Mouse (Mus musculus) midbrain, postnatal 0 days (tissue): ENCODE data around the gene Gdf1. TPM values are rescaled to one million over a fixed set of nuclear protein-coding genes. Genes with fewer than 3 reads are reported as not detected.

ENCODE experiments used
- ATAC-seq: fragments of 200-750 bp; cut with Nextera tagmentation; 2 replicates; pipeline ENCODE4 v1.8.0; 2017; ENCODE audit warnings: moderate number of reproducible peaks, mild to moderate bottlenecking, moderate TSS enrichment, moderate library complexity; ENCODE audit not compliant: low FRiP score
- DNase-seq: peaks from one replicate; pipeline ENCODE4 v3.0.0-alpha.2; 2015; ENCODE audit warnings: low spot score
- H3K27ac ChIP-seq: fragments of 300-500 bp; sonication (generic); 2 replicates; pipeline ENCODE4 v1.5.1; 2014; ENCODE audit warnings: low read depth, mild to moderate bottlenecking, low read length, mixed read lengths
- H3K27me3 ChIP-seq: fragments of 300-500 bp; sonication (generic); 2 replicates; pipeline ENCODE4 v1.6.1; 2014; ENCODE audit warnings: low read length, control low read depth, mixed read lengths; ENCODE audit not compliant: insufficient read depth
- H3K36me3 ChIP-seq: fragments of 300-500 bp; sonication (generic); 2 replicates; pipeline ENCODE4 v1.6.1; 2014; ENCODE audit warnings: low read length, control low read depth, mixed read lengths; ENCODE audit not compliant: insufficient read depth
- H3K4me1 ChIP-seq: fragments of 300-500 bp; sonication (generic); 2 replicates; pipeline ENCODE4 v1.6.1; 2014; ENCODE audit warnings: mild to moderate bottlenecking, control low read depth, antibody characterized with exemption, low read length, mixed read lengths; ENCODE audit not compliant: insufficient read depth
- H3K4me2 ChIP-seq: fragments of 300-500 bp; sonication (generic); 2 replicates; pipeline ENCODE4 v1.6.1; 2014; ENCODE audit warnings: low read depth, mild to moderate bottlenecking, low read length, mixed read lengths; ENCODE audit not compliant: poor library complexity, severe bottlenecking
- H3K4me3 ChIP-seq: fragments of 300-500 bp; sonication (generic); 2 replicates; pipeline ENCODE4 v1.5.1; 2014; ENCODE audit warnings: low read depth, mild to moderate bottlenecking, low read length, moderate library complexity
- H3K9ac ChIP-seq: fragments of 300-500 bp; sonication (generic); replicated peaks from 2 replicates; pipeline ENCODE4 v1.6.1; 2014; ENCODE audit warnings: mild to moderate bottlenecking, low read length, moderate library complexity, mixed read lengths; ENCODE audit not compliant: poor library complexity, severe bottlenecking
- H3K9me3 ChIP-seq: fragments of 300-500 bp; sonication (generic); 2 replicates; pipeline ENCODE4 v1.6.1; 2016; ENCODE audit warnings: low read length, control low read depth
- CTCF ChIP-seq: IDR thresholded peaks from 2 replicates; pipeline ENCODE4 v1.5.1; 2016; ENCODE audit warnings: antibody characterized with exemption, mild to moderate bottlenecking
- WGBS: fragments of 180-500 bp; shearing (Covaris S2); extraction: QIAGEN DNeasy Blood & Tissue Kit; methylation state at CpG from one replicate; pipeline ENCODE4 v1.1.7; 2014; 5-methylcytosine and 5-hydroxymethylcytosine counted together
- polyA plus RNA-seq: library from polyadenylated mRNA; unstranded; fragments of >200 nt; fragmentation: Nextera tagmentation; extraction: Ambion mirVana; gene quantifications from 2 replicates; pipeline ENCODE4 v1.2.1, GENCODE M21; 2015
- total RNA-seq: library from RNA; depleted of rRNA; stranded (reverse); fragments of >200 nt; gene quantifications from 2 replicates; pipeline ENCODE4 v1.2.3, GENCODE M21; 2014

The Gdf1 gene
- total and polyA plus RNA-seq, 2 experiments from 2014 or later: 5.3 TPM; not detected in 1

- ATAC-seq: no peak
- 27% methylated on average over 2 of the region's 2 CpGs for WGBS
Measured at GRCm38 (mm10) chr8:70309311-70309710, 20.3 kb upstream of the Gdf1 start.

DNA sequence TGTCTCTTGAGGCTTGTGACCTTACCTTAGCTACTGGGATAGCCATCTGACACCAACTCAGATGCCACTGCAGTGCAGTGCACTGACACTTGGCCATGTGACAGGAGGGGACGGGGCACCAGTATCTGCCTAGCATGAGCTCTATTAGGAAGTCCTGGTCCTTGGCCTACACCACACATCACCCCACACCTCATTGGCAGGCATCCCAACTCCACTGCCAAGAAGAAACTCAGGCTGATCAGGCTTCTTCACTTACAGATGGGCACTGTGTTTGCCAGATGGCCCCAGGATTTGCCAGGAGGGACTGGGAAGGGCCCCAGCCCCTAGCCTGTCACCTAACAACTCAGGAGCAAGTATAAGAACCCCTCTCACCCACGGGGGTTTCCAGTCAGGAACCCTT lies 16.2 kb upstream of the Gdf1 start:
- H3K4me1 ChIP-seq: 0 out of 2 replicates have a peak, but pooled peaks cover 5% of the 10 kb centered on the region
- no peaks in the 10 kb centered on the region for H3K27me3 ChIP-seq
- H3K9ac ChIP-seq: no peak overlapping the region
- H3K27ac ChIP-seq: no peak overlapping the region
- no peak overlapping the region for H3K4me2 ChIP-seq
- no peak for TF ChIP-seq CTCF
- H3K4me3 ChIP-seq: no peak overlapping the region
- 82% methylated on average over 2 of the region's 2 CpGs for WGBS
- DNase-seq (peak; percentile 40), ATAC-seq (no peak)
- no peaks in the 10 kb centered on the region for H3K9me3 ChIP-seq
- peaks cover 35% of the 10 kb centered on the region for H3K36me3 ChIP-seq

More at GRCm38 (mm10) chr8:70309311-70309710, 20.3 kb upstream of the Gdf1 start:
- TF ChIP-seq CTCF: peak; percentile 71
- Histone ChIP-seq H3K4me1 (no peaks in the 10 kb centered on the region), H3K36me3 (peaks cover 68% of the 10 kb centered on the region), H3K9ac (no peak overlapping the region), H3K27ac (no peak overlapping the region), H3K4me2 (no peak overlapping the region), H3K27me3 (no peaks in the 10 kb centered on the region), H3K4me3 (no peak overlapping the region), H3K9me3 (no peaks in the 10 kb centered on the region)
- peak; percentile 33 for DNase-seq

- 0 out of 2 replicates have a peak, but pooled peaks cover 5% of the 10 kb centered on the region for H3K4me1 ChIP-seq
- H3K27ac ChIP-seq: peak within 1 kb of the TSS; percentile 92
- H3K9ac ChIP-seq: peak within 1 kb of the TSS; percentile 81
- H3K4me2 ChIP-seq: peak within 1 kb of the TSS; percentile 91
- ATAC-seq (peak; percentile 66), DNase-seq (peak; percentile 84)
- peaks cover 40% of the 10 kb centered on the region for H3K36me3 ChIP-seq
- H3K9me3 ChIP-seq: no peaks in the 10 kb centered on the region
- WGBS: 2% methylated on average over 55 of the region's 66 CpGs
- no peak for TF ChIP-seq CTCF
- no peaks in the 10 kb centered on the region for H3K27me3 ChIP-seq
- H3K4me3 ChIP-seq: peak within 1 kb of the TSS; percentile 62
Measured at GRCm38 (mm10) chr8:70315624-70316510, 13.8 kb upstream of the Gdf1 start, which contains the start of gene Cers1. Gene Cers1 (plus strand): TSS chr8:70315775.

- Histone ChIP-seq H3K27ac (peak overlapping the region; percentile 92), H3K27me3 (no peaks in the 10 kb centered on the region), H3K4me3 (peak overlapping the region; percentile 62), H3K4me2 (peak overlapping the region; percentile 91), H3K36me3 (peaks cover 35% of the 10 kb centered on the region), H3K9me3 (no peaks in the 10 kb centered on the region), H3K9ac (peak overlapping the region; percentile 81), H3K4me1 (0 out of 2 replicates have a peak, but pooled peaks cover 5% of the 10 kb centered on the region)
- ATAC-seq (peak; percentile 78), DNase-seq (peak; percentile 99)
- 7% methylated on average over 15 of the region's 15 CpGs for WGBS
- TF ChIP-seq CTCF: peak; percentile 20; the same call in 1 of the 2 replicates
Measured at GRCm38 (mm10) chr8:70316511-70317504, 12.8 kb upstream of the Gdf1 start.

- peak overlapping the region; percentile 62; the same call in 1 of the 2 replicates for H3K4me3 ChIP-seq
- H3K27ac ChIP-seq: peak overlapping the region; percentile 92
- no peak for TF ChIP-seq CTCF
- no peaks in the 10 kb centered on the region for H3K9me3 ChIP-seq
- H3K4me2 ChIP-seq: peak overlapping the region; percentile 91
- DNase-seq (no peak), ATAC-seq (no peak)
- WGBS: 82% methylated on average over 5 of the region's 5 CpGs
- H3K4me1 ChIP-seq: 0 out of 2 replicates have a peak, but pooled peaks cover 5% of the 10 kb centered on the region
- H3K36me3 ChIP-seq: peaks cover 34% of the 10 kb centered on the region
- H3K9ac ChIP-seq: no peak overlapping the region
- H3K27me3 ChIP-seq: no peaks in the 10 kb centered on the region
Measured at GRCm38 (mm10) chr8:70317872-70318271, 11.7 kb upstream of the Gdf1 start.
